ENCODE assay signal across 19 mouse cellular contexts in the genomic region with DNA sequence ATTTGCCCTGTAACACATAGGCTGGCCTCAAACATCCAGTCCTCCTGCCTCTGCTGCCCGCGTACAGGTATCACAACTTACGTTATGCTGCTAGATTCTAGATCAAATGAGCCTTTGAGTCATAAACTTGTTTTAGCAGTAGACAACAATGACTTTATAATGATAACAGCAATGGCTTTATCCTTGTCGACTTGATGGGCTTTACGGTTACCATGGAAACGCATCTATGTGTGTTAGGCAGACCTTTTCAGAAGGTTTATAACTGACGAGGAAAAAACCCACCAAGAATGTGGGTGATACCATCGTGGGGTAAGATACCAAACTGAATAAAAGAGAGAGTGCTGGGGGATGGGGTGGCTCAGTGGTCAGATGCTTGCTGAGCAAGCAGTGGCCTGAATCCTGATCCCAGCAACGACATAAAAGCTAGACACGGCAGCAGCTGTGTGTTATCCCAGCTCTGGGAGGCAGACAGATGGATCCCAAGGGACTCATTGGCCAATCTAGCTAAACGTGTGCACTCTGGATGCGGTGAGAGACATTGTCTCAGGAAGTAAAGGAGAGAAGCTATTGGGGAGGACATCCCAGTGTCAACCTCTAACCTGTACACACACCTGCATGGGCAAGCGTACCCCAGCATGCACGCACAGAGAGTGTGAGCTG. TPM values are rescaled to one million over a fixed set of nuclear protein-coding genes. Genes with fewer than 3 reads are reported as not detected.
DNase-seq lines count a peak whose midpoint lies in the region; ATAC-seq and TF ChIP-seq lines count a peak whose summit lies in the region.
"Had no signal": no experiment of that assay in that cellular context is flagged by ENCODE, and none has a peak within 500 bp of the region (broad histone marks: within the 10 kb centered on the region; RNA-seq: fewer than 3 reads in every experiment).

No protein-coding gene starts in this region.

- no peak overlapping the region for H3K4me2 ChIP-seq in kidney, embryonic 14.5 days (replicated peaks; ENCODE audit: low read depth, low read length)
- H3K4me2 ChIP-seq: embryonic facial prominence, embryonic 13.5 days; limb, embryonic 15.5 days had no signal

- TF ChIP-seq POLR2A in brain, embryonic 14.5 days (IDR thresholded peaks at IDR 0.05; ENCODE audit: borderline replicate concordance, extremely low read depth, insufficient read depth, insufficient read length, poor library complexity, severe bottlenecking), result no peak

- ATAC-seq in kidney, embryonic 14.5 days (ENCODE audit: low FRiP score, low TSS enrichment), result no peak
- ATAC-seq: intestine, embryonic 16.5 days; liver, postnatal 0 days had no signal

- no peaks in the 10 kb centered on the region for H3K27me3 ChIP-seq in kidney, embryonic 14.5 days (ENCODE audit: control insufficient read depth, insufficient read depth, low read length)
- H3K27me3 ChIP-seq: embryonic facial prominence, embryonic 13.5 days; limb, embryonic 15.5 days had no signal

- H3K27ac ChIP-seq in kidney, embryonic 14.5 days (ENCODE audit: low read depth, low read length), result no peak overlapping the region
- H3K27ac ChIP-seq: embryonic facial prominence, embryonic 13.5 days; limb, embryonic 15.5 days had no signal

- H3K9me3 ChIP-seq in kidney, embryonic 14.5 days (ENCODE audit: control insufficient read depth, low read length), result no peaks in the 10 kb centered on the region
- H3K9me3 ChIP-seq: limb, embryonic 15.5 days had no signal

- H3K4me3 ChIP-seq in kidney, embryonic 14.5 days (ENCODE audit: low read length), result no peak overlapping the region
- H3K4me3 ChIP-seq: embryonic facial prominence, embryonic 13.5 days; limb, embryonic 15.5 days had no signal

- H3K4me1 ChIP-seq in kidney, embryonic 14.5 days (ENCODE audit: control insufficient read depth, insufficient read depth, low read length), result no peaks in the 10 kb centered on the region
- H3K4me1 ChIP-seq: embryonic facial prominence, embryonic 13.5 days; limb, embryonic 15.5 days had no signal

- H3K36me3 ChIP-seq in kidney, embryonic 14.5 days (ENCODE audit: control insufficient read depth, insufficient read depth, low read length), result peaks cover 2% of the 10 kb centered on the region; the same call in 1 of the 2 replicates

- 64% methylated on average over 14 of the region's 14 CpGs for WGBS in kidney, embryonic 14.5 days

- peak; percentile 12 for DNase-seq in kidney, adult 11 months
- DNase-seq in brain, adult 2 months (ENCODE audit: low read depth, low spot score), result peak; percentile 24
- DNase-seq in brain, embryonic 14.5 days (ENCODE audit: low read depth), result peak; percentile 70
- peak; percentile 66 for DNase-seq in mesoderm, embryonic 11.5 days (ENCODE audit: low read depth, low spot score)
- DNase-seq in frontal cortex, postnatal 10 days (ENCODE audit: low spot score in 2 of 2), result no peak
- DNase-seq in gastrocnemius, adult 18-20 months (ENCODE audit: low spot score), result no peak
- DNase-seq: adrenal gland, postnatal 36 days; gastrocnemius, postnatal 10 days; heart, postnatal 10 days; liver, postnatal 0 days; lung, postnatal 36 days had no signal

- no peak overlapping the region for H3K9ac ChIP-seq in kidney, embryonic 14.5 days (ENCODE audit: low read depth, low read length)
- H3K9ac ChIP-seq: embryonic facial prominence, embryonic 13.5 days; limb, embryonic 15.5 days; liver, postnatal 0 days had no signal

- no peak for TF ChIP-seq CTCF in brain, embryonic 14.5 days (IDR thresholded peaks at IDR 0.05; ENCODE audit: borderline replicate concordance, extremely low read depth, insufficient read depth, insufficient read length)

RNA-seq across cellular contexts. Expression of a gene that starts 41.4 kb away (rescaled TPM):
- polyA plus RNA-seq in kidney, embryonic 14.5 days (2014; fragmentation: Nextera tagmentation; extraction: Ambion mirVana), result 12.5 and 14.0 TPM in 2 replicates
- polyA plus RNA-seq in brain, embryonic 14.5 days (2012; rRNA removed), result 33.3 and 43.8 TPM in 2 replicates
- 10 to 100 TPM; 10.9 to 17.4 TPM for total RNA-seq in gastrocnemius, adult 18-20 months (2021)

RNA-seq across cellular contexts. Expression of a gene that starts 59.6 kb away (rescaled TPM):
- polyA plus RNA-seq in kidney, embryonic 14.5 days (2014; fragmentation: Nextera tagmentation; extraction: Ambion mirVana), result not detected in 2 replicates
- polyA plus RNA-seq in brain, embryonic 14.5 days (2012; rRNA removed), result 0.20 and 0.29 TPM in 2 replicates
- total RNA-seq in gastrocnemius, adult 18-20 months (2021), result not detected
- total RNA-seq: adrenal gland, postnatal 36 days; heart, postnatal 10 days; layer of hippocampus, postnatal 10 days; left cerebral cortex, postnatal 14 days had no signal
- polyA plus RNA-seq: embryonic facial prominence, embryonic 13.5 days; intestine, embryonic 16.5 days; limb, embryonic 15.5 days; liver, postnatal 0 days; spleen, adult 2 months; stomach, embryonic 16.5 days had no signal

Comparison
In these comparisons a context has a peak if more than half of its experiments do, and no peak if none do; other contexts are left out.
1. DNase-seq: peak in kidney, adult 11 months (single experiment), brain, adult 2 months (single experiment), brain, embryonic 14.5 days (single experiment) and mesoderm, embryonic 11.5 days (single experiment); none in frontal cortex, postnatal 10 days (0 of 2) and gastrocnemius, adult 18-20 months (single experiment).